Mouse (Mus musculus) stomach, postnatal 0 days (tissue): ENCODE measurements around the gene Gm49394. TPM values are rescaled to one million over a fixed set of nuclear protein-coding genes. Genes with fewer than 3 reads are reported as not detected.

Source experiments
- ATAC-seq: fragments of 200-750 bp; cut with Nextera tagmentation; 2 replicates; pipeline ENCODE4 v1.8.0; 2017; ENCODE audit not compliant: low FRiP score, low TSS enrichment
- DNase-seq: peaks from one replicate; pipeline ENCODE4 v3.0.0-alpha.2; 2016; ENCODE audit warnings: low spot score
- H3K27ac ChIP-seq: fragments of 300-500 bp; sonication (generic); replicated peaks from 2 replicates; pipeline ENCODE4 v1.5.1; 2014; ENCODE audit warnings: mild to moderate bottlenecking, control low read depth
- H3K27me3 ChIP-seq: fragments of 300-500 bp; sonication (generic); 2 replicates; pipeline ENCODE4 v1.6.1; 2014; ENCODE audit warnings: low read length; ENCODE audit not compliant: control insufficient read depth, insufficient read depth
- H3K36me3 ChIP-seq: fragments of 300-500 bp; sonication (generic); 2 replicates; pipeline ENCODE4 v1.6.1; 2014; ENCODE audit warnings: low read length, mixed read lengths; ENCODE audit not compliant: control insufficient read depth, insufficient read depth
- H3K4me1 ChIP-seq: fragments of 300-500 bp; sonication (generic); replicated peaks from 2 replicates; pipeline ENCODE4 v1.6.1; 2014; ENCODE audit warnings: antibody characterized with exemption; ENCODE audit not compliant: control insufficient read depth, insufficient read depth
- H3K4me2 ChIP-seq: fragments of 300-500 bp; sonication (generic); replicated peaks from 2 replicates; pipeline ENCODE4 v1.6.1; 2014; ENCODE audit warnings: low read depth, mild to moderate bottlenecking, control low read depth, moderate library complexity
- H3K4me3 ChIP-seq: fragments of 300-500 bp; sonication (generic); 2 replicates; pipeline ENCODE4 v1.5.1; 2014; ENCODE audit warnings: low read depth, low read length, control low read depth
- H3K9ac ChIP-seq: fragments of 300-500 bp; sonication (generic); 2 replicates; pipeline ENCODE4 v1.6.1; 2014; ENCODE audit warnings: mild to moderate bottlenecking, low read length, control low read depth, mixed read lengths
- H3K9me3 ChIP-seq: fragments of 300-500 bp; sonication (generic); 2 replicates; pipeline ENCODE4 v1.6.1; 2016; ENCODE audit warnings: low read length; ENCODE audit not compliant: control insufficient read depth
- CTCF ChIP-seq: IDR thresholded peaks from 2 replicates; pipeline ENCODE4 v1.5.1; 2016; ENCODE audit warnings: antibody characterized with exemption, low read depth, mild to moderate bottlenecking, moderate library complexity
- EP300 ChIP-seq: optimal IDR thresholded peaks from 2 replicates; pipeline ENCODE3; 2016; ENCODE audit warnings: antibody characterized with exemption
- WGBS: fragments of 180-500 bp; shearing (Covaris S2); extraction: QIAGEN DNeasy Blood & Tissue Kit; methylation state at CpG from one replicate; pipeline ENCODE4 v1.1.7; 2014; 5-methylcytosine and 5-hydroxymethylcytosine counted together
- polyA plus RNA-seq: library from polyadenylated mRNA; unstranded; fragments of >200 nt; fragmentation: Nextera tagmentation; extraction: Ambion mirVana; gene quantifications from 2 replicates; pipeline ENCODE4 v1.2.1, GENCODE M21; 2015

Gene Gm49394
- polyA plus RNA-seq, 1 experiment from 2014 or later: not detected

GRCm38 (mm10) chr7:142675644-142676043 is 5.9 kb upstream of the Gm49394 start:
- WGBS: 4% methylated on average over 3 of the region's 3 CpGs
- peak; percentile 69 for DNase-seq
- H3K27me3 ChIP-seq: no peaks in the 10 kb centered on the region
- ATAC-seq: no peak
- H3K27ac ChIP-seq: no peak overlapping the region
- peaks cover 3% of the 10 kb centered on the region; the same call in 1 of the 2 replicates for H3K9me3 ChIP-seq
- no peak for TF ChIP-seq EP300
- TF ChIP-seq CTCF: peak; percentile 86
- H3K4me1 ChIP-seq: no peaks in the 10 kb centered on the region
- no peak overlapping the region for H3K9ac ChIP-seq
- H3K4me2 ChIP-seq: no peak overlapping the region
- H3K36me3 ChIP-seq: no peaks in the 10 kb centered on the region; the same call in 1 of the 2 replicates
- no peak overlapping the region for H3K4me3 ChIP-seq

GRCm38 (mm10) chr7:142675141-142675540 is 5.4 kb upstream of the Gm49394 start:
- no peaks in the 10 kb centered on the region for H3K27me3 ChIP-seq
- no peak overlapping the region for H3K4me3 ChIP-seq
- ATAC-seq (no peak), DNase-seq (no peak)
- no peaks in the 10 kb centered on the region for H3K4me1 ChIP-seq
- H3K9me3 ChIP-seq: peaks cover 7% of the 10 kb centered on the region
- H3K36me3 ChIP-seq: no peaks in the 10 kb centered on the region; the same call in 1 of the 2 replicates
- H3K27ac ChIP-seq: no peak overlapping the region
- TF ChIP-seq EP300 (no peak), CTCF (no peak)
- WGBS: 59% methylated on average over 6 of the region's 6 CpGs
- no peak overlapping the region for H3K4me2 ChIP-seq
- no peak overlapping the region for H3K9ac ChIP-seq

GRCm38 (mm10) chr7:142672120-142672519 is 2.4 kb upstream of the Gm49394 start:
- Histone ChIP-seq H3K27me3 (no peaks in the 10 kb centered on the region), H3K27ac (no peak overlapping the region), H3K9ac (no peak overlapping the region), H3K4me1 (no peaks in the 10 kb centered on the region), H3K4me2 (no peak overlapping the region), H3K4me3 (no peak overlapping the region), H3K36me3 (no peaks in the 10 kb centered on the region), H3K9me3 (peaks cover 13% of the 10 kb centered on the region)
- TF ChIP-seq EP300 (no peak), CTCF (peak; percentile 93)
- WGBS: 19% methylated on average over 4 of the region's 4 CpGs
- DNase-seq (peak; percentile 67), ATAC-seq (0 out of 2 replicates have a peak, but pooled peaks have one; percentile 16)

- Histone ChIP-seq H3K4me3 (no peak overlapping the region), H3K27me3 (no peaks in the 10 kb centered on the region), H3K27ac (no peak overlapping the region), H3K9ac (no peak overlapping the region), H3K36me3 (no peaks in the 10 kb centered on the region), H3K4me1 (no peaks in the 10 kb centered on the region), H3K9me3 (peaks cover 13% of the 10 kb centered on the region), H3K4me2 (no peak overlapping the region)
- ATAC-seq (no peak), DNase-seq (no peak)
- TF ChIP-seq EP300 (no peak), CTCF (peak; percentile 27)
- WGBS: 100% methylated on average over 1 of the region's 1 CpGs
Measured at GRCm38 (mm10) chr7:142671067-142671466, 1.3 kb upstream of the Gm49394 start.

GRCm38 (mm10) chr7:142668328-142668727 is 1.4 kb downstream of the Gm49394 start:
- peaks cover 13% of the 10 kb centered on the region for H3K9me3 ChIP-seq
- H3K27me3 ChIP-seq: peaks cover 13% of the 10 kb centered on the region; the same call in 1 of the 2 replicates
- no peak for ATAC-seq
- no peak for TF ChIP-seq EP300
- TF ChIP-seq CTCF: no peak
- H3K4me2 ChIP-seq: no peak overlapping the region
- no peak overlapping the region for H3K4me3 ChIP-seq
- no peaks in the 10 kb centered on the region for H3K36me3 ChIP-seq
- H3K4me1 ChIP-seq: no peaks in the 10 kb centered on the region
- H3K9ac ChIP-seq: no peak overlapping the region
- 100% methylated on average over 1 of the region's 1 CpGs for WGBS
- no peak for DNase-seq
- H3K27ac ChIP-seq: no peak overlapping the region

GRCm38 (mm10) chr7:142667521-142667920 is 2.2 kb downstream of the Gm49394 start:
- no peak overlapping the region for H3K4me2 ChIP-seq
- no peak for TF ChIP-seq CTCF
- no peak for TF ChIP-seq EP300

More at GRCm38 (mm10) chr7:142667521-142667920, 2.2 kb downstream of the Gm49394 start:
- 94% methylated on average over 18 of the region's 18 CpGs for WGBS
- Histone ChIP-seq H3K9ac (no peak overlapping the region), H3K36me3 (no peaks in the 10 kb centered on the region), H3K27ac (no peak overlapping the region), H3K9me3 (peaks cover 13% of the 10 kb centered on the region), H3K27me3 (peaks cover 13% of the 10 kb centered on the region; the same call in 1 of the 2 replicates), H3K4me3 (no peak overlapping the region), H3K4me1 (no peaks in the 10 kb centered on the region)
- ATAC-seq: no peak
- no peak for DNase-seq
